ENCODE assay signal across 11 mouse cellular contexts in genomic region chr9:64791676-64792075, GRCm38 (mm10). TPM values are rescaled to one million over a fixed set of nuclear protein-coding genes. Genes with fewer than 3 reads are reported as not detected.
DNase-seq lines count a peak whose midpoint lies in the region.
"Had no signal": no experiment of that assay in that cellular context is flagged by ENCODE, and none has a peak within 500 bp of the region (broad histone marks: within the 10 kb centered on the region; RNA-seq: fewer than 3 reads in every experiment).

No protein-coding gene starts in this region.

- DNase-seq in kidney, postnatal 14 days, result peak; percentile 5
- DNase-seq in kidney, postnatal 25 days, result no peak
- peak; percentile 49 for DNase-seq in 3134 (ENCODE audit: extremely low read depth, insufficient read length, low spot score)
- DNase-seq in Muller cell, postnatal 12 days (ENCODE audit: inconsistent ontology term), result peak; percentile 92
- peak; percentile 26 for DNase-seq in induced T-regulatory cell, adult 2 months (ENCODE audit: low read depth)
- no peak for DNase-seq in adrenal gland, postnatal 14 days
- no peak for DNase-seq in cerebellum, postnatal 14 days
- no peak for DNase-seq in c-Kit-positive CD71-positive TER-119-positive erythroid progenitor cells, embryonic 14.5 days (ENCODE audit: low spot score)
- DNase-seq: adrenal gland, adult 2 months; spleen, adult 18-20 months; thymus, postnatal 36 days had no signal

RNA-seq across cellular contexts. Expression of gene Dennd4a, which starts 19.5 kb away (rescaled TPM):
- total RNA-seq in adrenal gland, postnatal 14 days (2021), result 18.6 and 20.7 TPM in 2 replicates

RNA-seq across cellular contexts. Expression of gene Rab11a, which starts 54.1 kb away (rescaled TPM):
- 226 and 237 TPM in 2 replicates for total RNA-seq in adrenal gland, postnatal 14 days (2021)

Comparison
In these comparisons a context has a peak if more than half of its experiments do, and no peak if none do; other contexts are left out.
1. DNase-seq: peak in kidney, postnatal 14 days (single experiment), 3134 (single experiment), Muller cell, postnatal 12 days (single experiment) and induced T-regulatory cell, adult 2 months (single experiment); none in kidney, postnatal 25 days (0 of 2), adrenal gland, postnatal 14 days (single experiment), cerebellum, postnatal 14 days (0 of 2) and c-Kit-positive CD71-positive TER-119-positive erythroid progenitor cells, embryonic 14.5 days (single experiment).